Mouse (Mus musculus) neural tube, embryonic 14.5 days (tissue): ENCODE results near the gene BC049352. TPM values are rescaled to one million over a fixed set of nuclear protein-coding genes. Genes with fewer than 3 reads are reported as not detected.

Experiments used
- ATAC-seq: fragments of 200-750 bp; cut with Nextera tagmentation; 2 replicates; pipeline ENCODE4 v1.8.0; 2017; ENCODE audit warnings: low read depth, mild to moderate bottlenecking, moderate TSS enrichment, moderate library complexity
- H3K27ac ChIP-seq: fragments of 300-500 bp; sonication (generic); 2 replicates; pipeline ENCODE4 v1.5.1; 2014; ENCODE audit warnings: low read depth, mild to moderate bottlenecking, control low read depth, low read length, moderate library complexity, mixed read lengths
- H3K27me3 ChIP-seq: fragments of 300-500 bp; sonication (generic); 2 replicates; pipeline ENCODE4 v1.6.1; 2014; ENCODE audit warnings: low read length; ENCODE audit not compliant: control insufficient read depth, insufficient read depth
- H3K36me3 ChIP-seq: fragments of 300-500 bp; sonication (generic); 2 replicates; pipeline ENCODE4 v1.6.1; 2014; ENCODE audit warnings: low read length, mixed read lengths; ENCODE audit not compliant: control insufficient read depth, insufficient read depth
- H3K4me1 ChIP-seq: fragments of 300-500 bp; sonication (generic); 2 replicates; pipeline ENCODE4 v1.6.1; 2014; ENCODE audit warnings: low read length; ENCODE audit not compliant: control insufficient read depth, insufficient read depth
- H3K4me2 ChIP-seq: fragments of 300-500 bp; sonication (generic); 2 replicates; pipeline ENCODE4 v1.6.1; 2014; ENCODE audit warnings: mild to moderate bottlenecking, low read depth, low read length, control low read depth
- H3K4me3 ChIP-seq: fragments of 300-500 bp; sonication (generic); 2 replicates; pipeline ENCODE4 v1.5.1; 2014; ENCODE audit warnings: low read depth, low read length, control low read depth, mixed read lengths
- H3K9ac ChIP-seq: fragments of 300-500 bp; sonication (generic); replicated peaks from 2 replicates; pipeline ENCODE4 v1.6.1; 2014; ENCODE audit warnings: low read depth, mild to moderate bottlenecking, control low read depth, low read length, mixed read lengths
- H3K9me3 ChIP-seq: fragments of 300-500 bp; sonication (generic); 2 replicates; pipeline ENCODE4 v1.6.1; 2016; ENCODE audit warnings: low read length; ENCODE audit not compliant: control insufficient read depth
- WGBS: fragments of 180-500 bp; shearing (Covaris S2); extraction: QIAGEN DNeasy Blood & Tissue Kit; methylation state at CpG from one replicate; pipeline ENCODE4 v1.1.7; 2014; 5-methylcytosine and 5-hydroxymethylcytosine counted together
- polyA plus RNA-seq: library from polyadenylated mRNA; unstranded; fragments of >200 nt; fragmentation: Nextera tagmentation; extraction: Ambion mirVana; gene quantifications from 2 replicates; pipeline ENCODE4 v1.2.1, GENCODE M21; 2014

Gene BC049352
- polyA plus RNA-seq, 1 experiment from 2014 or later, result not detected

- no peak for ATAC-seq
Measured at GRCm38 (mm10) chr9:45267099-45267498, 85.3 kb downstream of the BC049352 start.

GRCm38 (mm10) chr9:45268079-45268478, 86.3 kb downstream of the BC049352 start:
- ATAC-seq, result no peak
- no peak overlapping the region for H3K9ac ChIP-seq

More at GRCm38 (mm10) chr9:45267099-45267498, 85.3 kb downstream of the BC049352 start:
- H3K27ac ChIP-seq, result no peak overlapping the region
- H3K4me3 ChIP-seq, result no peak overlapping the region
- no peaks in the 10 kb centered on the region for H3K4me1 ChIP-seq
- 87% methylated on average over 4 of the region's 4 CpGs for WGBS
- no peaks in the 10 kb centered on the region for H3K9me3 ChIP-seq
- H3K36me3 ChIP-seq, result no peaks in the 10 kb centered on the region
- no peak overlapping the region for H3K9ac ChIP-seq
- no peak overlapping the region for H3K4me2 ChIP-seq
- peaks cover 7% of the 10 kb centered on the region; the same call in 1 of the 2 replicates for H3K27me3 ChIP-seq

DNA sequence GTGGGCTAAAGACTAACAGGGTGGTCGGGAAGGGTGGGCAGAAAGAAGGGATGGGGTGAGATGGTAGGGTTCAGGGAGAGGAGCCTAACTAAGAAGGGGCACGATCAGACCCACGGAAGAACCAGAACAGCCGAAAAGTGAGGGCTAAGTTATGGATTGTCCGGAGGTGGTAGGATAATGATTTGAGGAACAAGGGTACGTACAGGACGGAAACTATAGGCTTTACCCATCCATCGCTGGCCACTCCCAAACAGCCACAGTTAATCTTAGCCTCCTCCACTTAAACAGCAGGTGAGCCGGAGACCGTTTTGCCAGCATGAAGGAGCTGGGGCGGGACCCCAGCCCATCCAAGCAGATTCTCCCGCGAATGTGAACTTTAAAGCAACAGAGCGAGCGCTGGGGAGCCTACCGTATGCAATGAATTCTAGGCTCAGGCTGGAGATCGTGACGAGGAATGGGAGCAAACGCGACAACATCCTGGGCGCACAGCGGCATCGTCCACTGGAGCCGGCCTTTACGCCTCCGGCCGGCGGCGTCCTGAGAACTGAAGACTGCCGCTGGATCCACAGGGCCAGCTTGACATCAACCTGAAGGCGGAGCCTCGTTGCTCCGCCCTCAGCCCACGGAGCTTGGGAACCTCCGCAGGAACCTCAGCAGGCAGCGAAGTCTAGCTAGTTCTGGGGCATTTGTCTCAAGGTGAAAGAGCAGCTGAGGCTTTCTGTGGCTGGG, 87.0 kb downstream of the BC049352 start, which contains the start of gene Il10ra:
TSS of gene Il10ra (minus strand) at position 553 of the 729 bp plus-strand sequence.
- no peaks in the 10 kb centered on the region for H3K36me3 ChIP-seq
- H3K4me3 ChIP-seq, result peak within 1 kb of the TSS; percentile 35
- peak within 1 kb of the TSS; percentile 63 for H3K4me2 ChIP-seq
- H3K4me1 ChIP-seq, result no peaks in the 10 kb centered on the region
- no peak within 1 kb of the TSS for H3K27ac ChIP-seq
- no peak for ATAC-seq
- no peaks in the 10 kb centered on the region for H3K9me3 ChIP-seq
- H3K27me3 ChIP-seq, result peaks cover 7% of the 10 kb centered on the region; the same call in 1 of the 2 replicates
- peak within 1 kb of the TSS; percentile 41 for H3K9ac ChIP-seq
- WGBS, result 5% methylated on average over 36 of the region's 36 CpGs

More at GRCm38 (mm10) chr9:45268079-45268478, 86.3 kb downstream of the BC049352 start:
- H3K9me3 ChIP-seq, result no peaks in the 10 kb centered on the region
- H3K27me3 ChIP-seq, result peaks cover 7% of the 10 kb centered on the region; the same call in 1 of the 2 replicates
- no peak overlapping the region for H3K27ac ChIP-seq
- H3K36me3 ChIP-seq, result no peaks in the 10 kb centered on the region
- 71% methylated on average over 4 of the region's 4 CpGs for WGBS
- H3K4me2 ChIP-seq, result no peak overlapping the region
- no peaks in the 10 kb centered on the region for H3K4me1 ChIP-seq
- H3K4me3 ChIP-seq, result no peak overlapping the region

DNA sequence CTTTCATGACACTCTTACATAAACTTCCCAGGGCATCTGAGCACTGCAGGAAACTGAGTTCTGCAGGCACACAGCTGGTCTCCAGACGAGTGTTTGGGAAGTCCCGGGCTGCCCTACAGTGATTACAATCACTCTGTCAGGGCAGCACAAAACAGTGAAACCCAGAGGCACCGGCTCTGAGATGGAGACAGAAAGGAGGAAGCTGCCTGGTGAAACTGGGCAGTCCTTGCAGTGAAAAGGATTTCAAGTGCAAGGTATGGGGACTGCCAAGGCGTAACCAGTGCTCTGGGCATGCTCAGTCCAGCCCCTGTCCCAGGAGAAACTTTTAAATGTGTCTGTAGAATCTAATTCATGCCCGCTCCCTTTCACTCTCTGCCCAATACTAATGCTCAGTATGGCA, 90.4 kb downstream of the BC049352 start:
- 48% methylated on average over 5 of the region's 5 CpGs for WGBS
- H3K4me3 ChIP-seq, result no peak overlapping the region
- H3K4me1 ChIP-seq, result no peaks in the 10 kb centered on the region
- no peak overlapping the region for H3K4me2 ChIP-seq
- no peak for ATAC-seq
- H3K9me3 ChIP-seq, result no peaks in the 10 kb centered on the region
- no peak overlapping the region for H3K27ac ChIP-seq
- H3K36me3 ChIP-seq, result no peaks in the 10 kb centered on the region
- no peak overlapping the region for H3K9ac ChIP-seq
- peaks cover 7% of the 10 kb centered on the region; the same call in 1 of the 2 replicates for H3K27me3 ChIP-seq

- Histone ChIP-seq H3K9ac (no peak overlapping the region), H3K4me2 (no peak overlapping the region), H3K27ac (no peak overlapping the region), H3K4me3 (no peak overlapping the region), H3K9me3 (no peaks in the 10 kb centered on the region), H3K36me3 (no peaks in the 10 kb centered on the region), H3K4me1 (no peaks in the 10 kb centered on the region), H3K27me3 (peaks cover 3% of the 10 kb centered on the region; the same call in 1 of the 2 replicates)
- 87% methylated on average over 4 of the region's 4 CpGs for WGBS
- ATAC-seq, result no peak
Measured at GRCm38 (mm10) chr9:45274218-45274617, 92.4 kb downstream of the BC049352 start.

- no peaks in the 10 kb centered on the region for H3K4me1 ChIP-seq
- 92% methylated on average over 2 of the region's 2 CpGs for WGBS
- no peak for ATAC-seq
Measured at GRCm38 (mm10) chr9:45274635-45275034, 92.8 kb downstream of the BC049352 start.

GRCm38 (mm10) chr9:45280059-45280458, 98.3 kb downstream of the BC049352 start:
- Histone ChIP-seq H3K4me1 (no peaks in the 10 kb centered on the region), H3K36me3 (no peaks in the 10 kb centered on the region), H3K9me3 (no peaks in the 10 kb centered on the region), H3K4me3 (no peak overlapping the region), H3K27me3 (no peaks in the 10 kb centered on the region), H3K4me2 (no peak overlapping the region), H3K27ac (no peak overlapping the region), H3K9ac (no peak overlapping the region)
- no peak for ATAC-seq
- 78% methylated on average over 3 of the region's 3 CpGs for WGBS

More at GRCm38 (mm10) chr9:45274635-45275034, 92.8 kb downstream of the BC049352 start:
- Histone ChIP-seq H3K9ac (no peak overlapping the region), H3K36me3 (no peaks in the 10 kb centered on the region), H3K27me3 (no peaks in the 10 kb centered on the region), H3K4me2 (no peak overlapping the region), H3K4me3 (no peak overlapping the region), H3K9me3 (no peaks in the 10 kb centered on the region), H3K27ac (no peak overlapping the region)

DNA sequence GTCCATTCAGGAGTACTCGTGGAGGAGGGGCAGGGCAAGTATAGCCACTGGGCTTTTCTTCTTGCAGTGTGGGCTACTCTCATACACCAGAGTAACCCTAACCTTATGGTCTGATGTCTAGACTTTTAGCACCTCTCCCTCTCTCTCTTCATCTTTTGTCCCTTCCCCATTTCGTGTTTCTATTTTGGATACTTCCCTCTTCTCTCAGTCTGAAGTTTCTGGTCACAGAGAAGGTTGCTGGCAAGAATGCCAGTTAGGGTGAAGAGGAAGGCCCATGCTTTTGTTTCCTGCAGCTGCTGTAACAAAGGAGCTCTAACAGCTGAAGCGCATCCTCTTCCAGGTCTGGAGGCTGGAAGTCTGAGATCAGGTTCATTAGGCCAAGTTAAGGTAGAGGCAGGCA, 99.1 kb downstream of the BC049352 start:
- Histone ChIP-seq H3K4me1 (no peaks in the 10 kb centered on the region), H3K9me3 (no peaks in the 10 kb centered on the region), H3K4me2 (no peak overlapping the region), H3K36me3 (no peaks in the 10 kb centered on the region), H3K27me3 (no peaks in the 10 kb centered on the region), H3K9ac (no peak overlapping the region), H3K27ac (no peak overlapping the region), H3K4me3 (no peak overlapping the region)
- WGBS, result 79% methylated on average over 3 of the region's 3 CpGs
- ATAC-seq, result no peak

GRCm38 (mm10) chr9:45282466-45282865, 100.7 kb downstream of the BC049352 start:
- Histone ChIP-seq H3K27ac (no peak overlapping the region), H3K4me1 (no peaks in the 10 kb centered on the region), H3K9ac (no peak overlapping the region), H3K4me2 (no peak overlapping the region), H3K27me3 (no peaks in the 10 kb centered on the region), H3K9me3 (no peaks in the 10 kb centered on the region), H3K36me3 (no peaks in the 10 kb centered on the region), H3K4me3 (no peak overlapping the region)
- WGBS, result 94% methylated on average over 5 of the region's 5 CpGs
- no peak for ATAC-seq
